Mouse (Mus musculus) limb, embryonic 13.5 days (tissue): Measurements from ENCODE around the gene BC029722. TPM values are rescaled to one million over a fixed set of nuclear protein-coding genes. Genes with fewer than 3 reads are reported as not detected.
A peak's percentile ranks its signal among the peaks of the same experiment; 100 is the strongest.

Experiments used
- ATAC-seq: fragments of 200-750 bp; cut with Nextera tagmentation; 2 replicates; pipeline ENCODE4 v1.8.0; 2017; ENCODE audit warnings: low read depth, moderate number of reproducible peaks, moderate TSS enrichment; ENCODE audit not compliant: low FRiP score
- H3K27ac ChIP-seq: fragments of 300-500 bp; sonication (generic); 2 replicates; pipeline ENCODE4 v1.5.1; 2015; ENCODE audit warnings: inconsistent platforms, mild to moderate bottlenecking, moderate library complexity
- H3K27me3 ChIP-seq: fragments of 300-500 bp; sonication (generic); 2 replicates; pipeline ENCODE4 v1.6.1; 2015; ENCODE audit warnings: mild to moderate bottlenecking, inconsistent platforms
- H3K36me3 ChIP-seq: fragments of 300-500 bp; sonication (generic); 2 replicates; pipeline ENCODE4 v1.6.1; 2015; ENCODE audit warnings: inconsistent platforms, mild to moderate bottlenecking, moderate library complexity
- H3K4me1 ChIP-seq: fragments of 300-500 bp; sonication (generic); 2 replicates; pipeline ENCODE4 v1.6.1; 2015; ENCODE audit warnings: inconsistent platforms
- H3K4me2 ChIP-seq: fragments of 300-500 bp; sonication (generic); replicated peaks from 2 replicates; pipeline ENCODE4 v1.6.1; 2015; ENCODE audit warnings: inconsistent platforms, mild to moderate bottlenecking, moderate library complexity
- H3K4me3 ChIP-seq: fragments of 300-500 bp; sonication (generic); 2 replicates; pipeline ENCODE4 v1.5.1; 2015; ENCODE audit warnings: moderate library complexity, mild to moderate bottlenecking, inconsistent platforms
- H3K9ac ChIP-seq: fragments of 300-500 bp; sonication (generic); 2 replicates; pipeline ENCODE4 v1.6.1; 2015; ENCODE audit warnings: mild to moderate bottlenecking, inconsistent platforms
- H3K9me3 ChIP-seq: fragments of 300-500 bp; sonication (generic); 2 replicates; pipeline ENCODE4 v1.6.1; 2016; ENCODE audit warnings: inconsistent platforms
- WGBS: fragments of 180-500 bp; shearing (Covaris S2); methylation state at CpG from one replicate; pipeline ENCODE4 v1.1.7; 2015; 5-methylcytosine and 5-hydroxymethylcytosine counted together
- polyA plus RNA-seq: library from polyadenylated mRNA; unstranded; fragments of >200 nt; fragmentation: Nextera tagmentation; extraction: Ambion mirVana; gene quantifications from 2 replicates; pipeline ENCODE4 v1.2.1, GENCODE M21; 2015

BC029722 gene
- polyA plus RNA-seq = 16.2 and 18.1 TPM in 2 replicates

DNA sequence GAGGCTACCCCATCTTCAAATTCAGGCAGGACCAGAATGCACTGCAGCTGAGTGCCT lies at the start of gene BC029722:
BC029722 (minus strand) TSS at position 35 of the 57 bp plus-strand sequence.
- Histone ChIP-seq H3K9me3 (no peaks in the 10 kb centered on the region), H3K4me1 (peaks cover 30% of the 10 kb centered on the region), H3K27ac (peak within 1 kb of the TSS; percentile 69), H3K27me3 (no peaks in the 10 kb centered on the region), H3K9ac (peak within 1 kb of the TSS; percentile 89), H3K4me3 (peak within 1 kb of the TSS; percentile 73), H3K4me2 (peak within 1 kb of the TSS; percentile 93), H3K36me3 (peaks cover 44% of the 10 kb centered on the region)
- no peak for ATAC-seq

DNA sequence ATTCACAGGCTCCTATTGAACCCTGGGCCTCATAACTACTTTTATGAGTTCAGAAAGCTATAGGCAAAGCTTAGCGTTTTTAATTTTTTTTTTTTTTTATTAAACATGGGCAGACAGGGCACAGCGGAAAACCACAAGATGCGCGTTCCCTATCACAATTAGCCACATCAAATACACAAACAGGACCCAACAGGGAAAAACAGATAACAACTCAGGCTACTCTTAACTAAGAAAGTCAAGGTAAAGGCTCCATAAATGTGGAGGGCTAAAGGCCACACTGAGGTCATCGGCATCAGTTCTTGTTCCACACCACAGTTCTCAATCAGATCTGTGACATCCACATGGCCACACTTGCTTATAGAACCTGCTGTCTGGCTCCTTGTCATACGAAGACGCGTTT lies 49.1 kb upstream of the BC029722 start:
- no peak for ATAC-seq
- peaks cover 28% of the 10 kb centered on the region for H3K36me3 ChIP-seq
- H3K9me3 ChIP-seq = no peaks in the 10 kb centered on the region
- H3K27ac ChIP-seq = no peak overlapping the region
- no peaks in the 10 kb centered on the region for H3K27me3 ChIP-seq
- no peak overlapping the region for H3K9ac ChIP-seq
- WGBS = 92% methylated on average over 8 of the region's 8 CpGs
- H3K4me3 ChIP-seq = no peak overlapping the region
- no peak overlapping the region for H3K4me2 ChIP-seq
- H3K4me1 ChIP-seq = peaks cover 46% of the 10 kb centered on the region

DNA sequence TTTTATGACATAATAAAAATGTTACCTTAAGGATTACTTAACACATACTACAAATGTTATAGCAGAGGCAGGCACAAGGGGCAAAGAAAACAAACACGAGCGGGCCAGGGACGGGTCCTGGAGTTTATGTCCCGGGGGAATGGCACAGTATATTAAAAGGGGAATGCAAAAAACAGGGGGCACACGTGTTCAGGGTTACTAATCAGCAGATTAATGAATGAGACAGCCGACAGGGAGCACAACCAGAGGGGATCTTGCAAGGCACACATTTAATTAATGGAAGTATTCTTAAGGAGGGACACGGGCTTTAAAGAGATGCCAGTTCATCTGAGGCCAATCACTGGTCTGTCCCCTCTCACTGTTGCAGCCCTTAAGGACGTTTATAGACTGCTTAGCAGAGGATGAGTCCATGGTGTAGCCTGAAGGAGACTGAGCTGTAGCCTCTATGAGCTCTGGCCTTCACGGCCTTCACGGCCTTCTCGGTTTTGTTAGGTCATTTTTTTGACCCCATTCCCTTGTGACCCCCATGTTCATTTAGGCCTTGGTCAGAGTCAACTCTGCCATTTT lies 44.2 kb upstream of the BC029722 start:
- no peaks in the 10 kb centered on the region for H3K27me3 ChIP-seq
- H3K27ac ChIP-seq = no peak overlapping the region; the same call in 1 of the 2 replicates
- H3K4me1 ChIP-seq = peaks cover 26% of the 10 kb centered on the region
- no peak overlapping the region for H3K4me3 ChIP-seq
- no peak overlapping the region for H3K9ac ChIP-seq
- peak overlapping the region; percentile 41 for H3K4me2 ChIP-seq
- no peaks in the 10 kb centered on the region for H3K9me3 ChIP-seq
- peaks cover 25% of the 10 kb centered on the region for H3K36me3 ChIP-seq
- 21% methylated on average over 11 of the region's 11 CpGs for WGBS
- ATAC-seq = peak; percentile 82

DNA sequence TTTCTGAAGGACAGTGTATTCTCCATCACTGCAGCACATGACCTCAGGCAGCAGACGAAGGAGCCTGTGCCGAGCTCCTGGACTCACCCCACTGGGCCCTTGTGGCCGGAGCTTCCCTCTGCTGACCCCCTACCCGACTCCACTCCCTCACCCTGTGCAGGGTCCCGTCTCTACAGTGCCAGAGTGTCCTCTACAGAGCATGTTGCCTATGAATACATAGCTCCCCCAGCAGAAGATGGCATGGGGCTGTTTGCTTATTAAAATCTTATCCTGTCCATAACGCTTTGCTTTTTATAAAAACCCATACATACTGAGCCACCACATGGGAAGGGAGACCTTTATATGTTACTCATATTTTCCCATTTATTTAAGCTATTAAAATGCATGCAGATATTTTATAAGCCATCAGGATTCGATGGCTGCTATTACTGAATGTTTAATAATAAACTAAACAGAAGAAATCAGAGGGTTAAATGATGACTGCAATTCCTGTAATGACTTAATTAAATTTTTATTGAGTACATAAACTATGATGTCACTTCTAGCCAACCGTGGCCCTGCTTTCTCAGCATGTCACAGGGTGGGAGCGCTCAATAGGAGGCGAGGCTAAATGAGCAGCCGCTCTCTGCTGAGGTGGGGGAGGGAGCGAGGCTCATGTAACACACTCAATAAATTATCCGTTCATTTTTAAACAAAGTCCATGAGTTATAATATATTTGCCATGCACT lies 43.5 kb upstream of the BC029722 start:
- Histone ChIP-seq H3K4me1 (peaks cover 25% of the 10 kb centered on the region), H3K4me2 (peak overlapping the region; percentile 41), H3K27ac (peak overlapping the region; percentile 80; the same call in 1 of the 2 replicates), H3K4me3 (no peak overlapping the region), H3K27me3 (no peaks in the 10 kb centered on the region), H3K9me3 (no peaks in the 10 kb centered on the region), H3K36me3 (peaks cover 21% of the 10 kb centered on the region), H3K9ac (0 out of 2 replicates have a peak overlapping the region, but pooled peaks have one; percentile 26)
- peak; percentile 95 for ATAC-seq
- WGBS = 27% methylated on average over 13 of the region's 13 CpGs

DNA sequence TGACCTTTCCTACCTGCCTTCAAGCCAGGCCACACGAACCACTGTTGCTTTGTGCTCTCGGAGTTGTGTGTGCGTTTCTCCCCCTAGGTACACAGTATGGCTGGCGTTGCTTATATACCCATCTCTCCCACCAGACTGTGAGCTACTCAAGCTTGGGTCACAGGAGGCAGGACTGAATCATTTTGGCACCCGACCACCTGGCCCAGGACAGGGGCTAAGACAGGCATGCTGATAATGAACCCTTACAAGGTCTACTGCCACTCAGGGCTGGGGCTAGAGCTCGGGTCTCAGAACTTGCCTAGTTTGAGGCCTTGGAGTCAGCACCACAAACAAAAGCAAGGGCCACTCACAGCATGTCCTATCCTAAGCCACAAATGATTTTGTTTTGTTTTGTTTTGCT lies 42.4 kb upstream of the BC029722 start:
- no peaks in the 10 kb centered on the region for H3K9me3 ChIP-seq
- no peak overlapping the region for H3K9ac ChIP-seq
- no peak for ATAC-seq
- H3K27ac ChIP-seq = no peak overlapping the region
- no peak overlapping the region for H3K4me2 ChIP-seq
- H3K4me3 ChIP-seq = no peak overlapping the region
- H3K36me3 ChIP-seq = peaks cover 20% of the 10 kb centered on the region
- H3K27me3 ChIP-seq = no peaks in the 10 kb centered on the region
- peaks cover 25% of the 10 kb centered on the region for H3K4me1 ChIP-seq
- WGBS = 87% methylated on average over 6 of the region's 6 CpGs

DNA sequence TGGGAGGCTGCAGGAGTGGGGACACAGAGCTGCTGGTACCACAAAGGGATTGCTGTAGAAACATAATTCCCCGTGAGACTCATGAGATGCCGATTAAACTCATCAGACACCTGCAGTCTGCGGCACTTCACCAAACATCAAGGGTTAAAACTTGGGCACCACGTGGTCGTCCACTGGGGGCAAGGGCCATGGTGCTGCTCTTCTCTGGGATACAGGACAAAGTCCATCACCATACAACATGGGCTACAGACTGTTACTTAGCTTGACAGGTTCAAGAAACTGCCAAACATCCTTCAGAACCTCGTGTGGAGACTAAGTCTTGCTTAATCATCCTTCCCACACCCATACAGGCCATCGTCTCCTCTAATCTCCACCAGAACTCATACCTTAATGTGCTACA lies 40.9 kb upstream of the BC029722 start:
- WGBS = 85% methylated on average over 7 of the region's 7 CpGs
- no peak overlapping the region for H3K27ac ChIP-seq
- H3K9me3 ChIP-seq = no peaks in the 10 kb centered on the region
- peaks cover 33% of the 10 kb centered on the region for H3K36me3 ChIP-seq
- H3K9ac ChIP-seq = no peak overlapping the region
- H3K4me3 ChIP-seq = no peak overlapping the region
- H3K4me1 ChIP-seq = peaks cover 25% of the 10 kb centered on the region
- ATAC-seq = no peak
- H3K4me2 ChIP-seq = no peak overlapping the region
- no peaks in the 10 kb centered on the region for H3K27me3 ChIP-seq

DNA sequence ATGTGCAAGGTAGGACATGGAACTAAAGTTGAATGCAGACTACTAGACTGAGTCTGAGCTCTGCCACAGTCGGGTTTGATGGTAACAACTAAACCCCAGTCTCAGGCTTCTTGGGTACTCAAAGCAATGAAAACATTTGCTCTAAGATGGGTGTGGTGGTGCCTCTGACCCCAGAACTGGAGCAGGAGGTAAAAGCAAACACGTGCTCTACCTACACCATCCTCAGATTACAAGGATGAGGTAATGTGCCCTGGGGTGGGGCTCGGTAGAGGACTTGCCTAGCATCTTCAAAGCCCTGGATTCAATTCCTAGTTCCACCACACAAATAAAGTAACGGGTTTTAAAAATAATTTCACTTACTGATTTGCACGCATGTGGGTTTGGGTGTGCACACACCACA lies 33.3 kb upstream of the BC029722 start:
- 73% methylated on average over 5 of the region's 5 CpGs for WGBS

DNA sequence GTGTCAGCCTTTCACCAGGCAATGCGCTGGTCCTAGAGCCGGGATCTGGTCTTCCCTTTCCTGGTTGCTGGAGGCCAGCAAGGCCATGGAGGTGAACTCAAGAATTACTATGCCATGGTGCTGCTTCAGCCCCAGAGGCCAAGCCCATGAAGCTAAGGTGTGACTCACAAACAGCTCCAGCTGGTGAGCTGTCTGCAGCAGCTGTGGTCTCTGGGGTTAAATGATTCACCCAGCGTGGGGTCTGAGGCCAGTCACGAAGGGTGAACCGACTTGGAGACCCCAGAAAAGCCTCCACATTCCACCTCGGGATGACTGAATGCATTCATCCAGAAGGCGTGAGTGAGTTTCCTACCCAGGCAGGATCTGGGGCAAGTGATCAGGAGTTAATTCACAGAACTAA lies 30.9 kb upstream of the BC029722 start:
- H3K27ac ChIP-seq = no peak overlapping the region; the same call in 1 of the 2 replicates
- H3K27me3 ChIP-seq = no peaks in the 10 kb centered on the region
- H3K9ac ChIP-seq = no peak overlapping the region
- no peaks in the 10 kb centered on the region for H3K9me3 ChIP-seq
- no peak for ATAC-seq
- H3K4me1 ChIP-seq = peaks cover 27% of the 10 kb centered on the region
- WGBS = 73% methylated on average over 7 of the region's 7 CpGs
- no peak overlapping the region for H3K4me2 ChIP-seq
- no peak overlapping the region for H3K4me3 ChIP-seq
- peaks cover 74% of the 10 kb centered on the region for H3K36me3 ChIP-seq

More for the DNA sequence above, 33.3 kb upstream of the BC029722 start:
- no peak overlapping the region for H3K4me3 ChIP-seq
- peaks cover 7% of the 10 kb centered on the region for H3K4me1 ChIP-seq
- ATAC-seq = no peak
- no peak overlapping the region for H3K4me2 ChIP-seq
- H3K27me3 ChIP-seq = no peaks in the 10 kb centered on the region
- H3K9ac ChIP-seq = no peak overlapping the region
- peaks cover 81% of the 10 kb centered on the region for H3K36me3 ChIP-seq
- H3K27ac ChIP-seq = no peak overlapping the region
- no peaks in the 10 kb centered on the region for H3K9me3 ChIP-seq

DNA sequence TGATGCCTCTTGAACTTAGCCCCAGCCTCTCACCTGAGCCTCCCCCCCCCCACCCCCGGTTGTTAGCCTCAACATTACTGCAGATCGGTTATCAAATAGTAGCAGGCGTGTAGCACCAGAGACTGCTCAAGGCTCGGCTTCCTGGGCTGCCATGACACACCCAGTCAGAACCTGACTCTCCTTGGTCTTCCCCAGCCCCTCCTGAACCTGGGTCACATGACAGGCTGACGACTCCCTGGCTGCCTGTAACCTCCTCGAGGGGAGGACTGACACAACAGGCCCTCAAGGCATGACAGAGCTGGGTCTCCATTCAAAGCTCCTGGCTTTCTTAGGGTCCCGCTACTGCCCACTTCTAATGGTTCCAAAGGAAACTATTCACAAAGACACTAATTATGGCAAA lies 30.2 kb upstream of the BC029722 start:
- ATAC-seq = no peak

DNA sequence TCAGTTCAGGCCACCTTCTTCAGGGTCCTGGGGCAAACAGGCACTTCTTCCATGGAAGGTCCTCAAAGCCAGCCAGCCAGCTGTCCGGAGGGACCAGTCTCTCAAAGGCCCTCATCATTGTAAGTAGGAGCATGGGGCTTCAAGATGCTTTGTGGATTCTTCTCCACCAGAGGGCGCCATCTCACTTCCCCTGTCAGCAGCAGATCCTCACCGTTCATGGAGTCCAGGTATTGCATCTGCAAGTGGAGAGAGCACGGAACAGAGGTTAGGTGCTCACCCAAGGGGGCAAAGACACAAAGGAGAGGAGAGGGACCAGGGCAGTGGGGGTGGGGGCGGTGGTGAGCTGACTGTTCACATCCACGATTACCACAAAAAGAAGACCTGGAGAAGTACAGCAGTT lies 29.1 kb upstream of the BC029722 start:
- WGBS = 22% methylated on average over 6 of the region's 6 CpGs
- H3K4me3 ChIP-seq = no peak overlapping the region
- H3K9ac ChIP-seq = no peak overlapping the region
- no peaks in the 10 kb centered on the region for H3K9me3 ChIP-seq
- H3K36me3 ChIP-seq = peaks cover 64% of the 10 kb centered on the region
- H3K4me1 ChIP-seq = peaks cover 27% of the 10 kb centered on the region
- no peaks in the 10 kb centered on the region for H3K27me3 ChIP-seq
- no peak overlapping the region for H3K4me2 ChIP-seq
- no peak for ATAC-seq
- H3K27ac ChIP-seq = no peak overlapping the region

More for the DNA sequence above, 30.2 kb upstream of the BC029722 start:
- Histone ChIP-seq H3K9me3 (no peaks in the 10 kb centered on the region), H3K4me2 (no peak overlapping the region), H3K27ac (no peak overlapping the region; the same call in 1 of the 2 replicates), H3K36me3 (peaks cover 74% of the 10 kb centered on the region), H3K4me3 (no peak overlapping the region), H3K27me3 (no peaks in the 10 kb centered on the region), H3K4me1 (peaks cover 27% of the 10 kb centered on the region), H3K9ac (no peak overlapping the region)
- WGBS = 61% methylated on average over 7 of the region's 7 CpGs

DNA sequence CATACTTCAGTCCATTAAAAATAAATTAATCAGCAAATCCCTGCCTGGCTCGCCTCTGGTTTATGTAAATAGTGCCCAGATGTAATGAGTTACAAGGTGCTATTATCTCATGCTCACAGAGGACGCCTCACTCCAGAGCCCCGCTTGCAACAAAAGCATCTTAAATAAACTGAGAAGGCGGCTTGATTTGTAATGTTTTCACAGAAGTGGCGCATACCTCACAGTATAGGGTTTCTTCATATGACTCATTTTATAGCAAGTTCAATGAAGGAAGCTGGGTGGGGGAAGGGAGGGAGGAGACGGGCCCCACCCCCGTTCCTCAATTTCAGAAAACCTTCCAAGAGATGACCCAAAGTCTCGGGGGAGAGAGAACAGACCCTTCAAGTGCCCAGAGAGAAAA lies 27.7 kb upstream of the BC029722 start:
- H3K27ac ChIP-seq = peak overlapping the region; percentile 7; the same call in 1 of the 2 replicates
- H3K4me3 ChIP-seq = no peak overlapping the region
- 60% methylated on average over 8 of the region's 8 CpGs for WGBS
- H3K36me3 ChIP-seq = peaks cover 54% of the 10 kb centered on the region
- peak; percentile 64; the same call in 1 of the 2 replicates for ATAC-seq
- H3K27me3 ChIP-seq = no peaks in the 10 kb centered on the region
- peak overlapping the region; percentile 12; the same call in 1 of the 2 replicates for H3K4me2 ChIP-seq
- H3K9me3 ChIP-seq = no peaks in the 10 kb centered on the region
- no peak overlapping the region for H3K9ac ChIP-seq
- peaks cover 27% of the 10 kb centered on the region for H3K4me1 ChIP-seq

DNA sequence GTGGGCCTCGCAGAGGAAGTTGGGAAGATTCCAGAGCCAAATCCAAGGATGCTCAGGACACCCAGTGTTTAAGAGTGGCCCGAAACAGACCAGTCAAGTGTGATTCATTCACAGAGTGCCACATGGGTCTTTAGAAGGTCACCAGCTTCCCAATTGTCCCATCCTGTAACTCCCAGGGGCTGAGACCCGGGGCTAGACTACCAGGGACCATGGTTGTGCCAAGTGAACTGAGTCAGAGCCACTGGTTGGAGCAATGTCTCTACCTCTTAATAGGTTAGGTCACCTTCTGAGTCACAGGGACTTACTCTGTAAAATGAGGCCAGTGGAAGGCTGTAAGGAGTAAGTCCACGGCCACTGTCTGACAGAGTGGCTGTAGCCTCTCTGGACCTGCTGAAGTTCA lies 19.7 kb upstream of the BC029722 start:
- Histone ChIP-seq H3K4me1 (no peaks in the 10 kb centered on the region), H3K9ac (no peak overlapping the region), H3K4me2 (no peak overlapping the region), H3K27ac (no peak overlapping the region), H3K36me3 (no peaks in the 10 kb centered on the region), H3K4me3 (no peak overlapping the region), H3K9me3 (no peaks in the 10 kb centered on the region), H3K27me3 (peaks cover 11% of the 10 kb centered on the region)
- 84% methylated on average over 4 of the region's 4 CpGs for WGBS
- no peak for ATAC-seq

DNA sequence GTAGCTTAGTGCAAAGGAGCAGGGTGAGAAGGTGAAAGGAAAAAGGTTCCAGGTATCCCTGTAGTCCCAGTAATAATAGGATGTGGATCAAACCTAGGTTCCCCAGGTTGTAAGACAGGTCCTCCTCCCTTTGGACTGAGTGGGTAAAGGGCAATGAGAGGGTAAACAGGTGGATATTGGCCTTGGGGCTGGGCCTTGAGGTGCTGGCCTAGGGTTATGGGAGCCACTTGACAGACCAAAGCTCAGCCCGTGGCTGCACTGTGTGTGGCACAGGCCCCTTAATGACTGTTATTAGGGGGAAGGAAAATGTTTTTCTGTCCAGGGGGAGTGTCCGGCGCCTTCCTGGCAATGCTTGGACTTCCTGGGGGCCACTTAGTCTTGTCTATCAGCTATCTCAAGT lies 18.7 kb upstream of the BC029722 start:
- Histone ChIP-seq H3K9ac (no peak overlapping the region), H3K4me1 (no peaks in the 10 kb centered on the region), H3K27ac (no peak overlapping the region), H3K27me3 (peaks cover 14% of the 10 kb centered on the region), H3K36me3 (no peaks in the 10 kb centered on the region), H3K4me2 (no peak overlapping the region), H3K4me3 (no peak overlapping the region), H3K9me3 (no peaks in the 10 kb centered on the region)
- no peak for ATAC-seq
- 64% methylated on average over 3 of the region's 3 CpGs for WGBS
